Mouse (Mus musculus): ENCODE data around the gene Cckbr. TPM values are rescaled to one million over a fixed set of nuclear protein-coding genes. Genes with fewer than 3 reads are reported as not detected.
"Not testable (repeated sequence)": the region's sequence is repeated elsewhere in the genome, so short reads cannot be mapped to it uniquely, and the experiment has no call there.

Cckbr gene
- total RNA-seq, 2 experiments from 2014 or later = not detected

- ATAC-seq (replicated peaks; ENCODE audit: poor library complexity) = no peak
Measured at GRCm38 (mm10) chr7:105434798-105435197, 9.3 kb downstream of the Cckbr start.

GRCm38 (mm10) chr7:105437979-105438772 lies 12.6 kb downstream of the Cckbr start:
- no peak for ATAC-seq (replicated peaks; ENCODE audit: poor library complexity)

GRCm38 (mm10) chr7:105441426-105441825 lies 15.9 kb downstream of the Cckbr start:
- no peak for ATAC-seq (replicated peaks; ENCODE audit: poor library complexity)

GRCm38 (mm10) chr7:105445076-105445475 lies 19.5 kb downstream of the Cckbr start:
- ATAC-seq (replicated peaks; ENCODE audit: poor library complexity) = no peak

- ATAC-seq (replicated peaks; ENCODE audit: poor library complexity) = not testable (repeated sequence)
Measured at GRCm38 (mm10) chr7:105453345-105453744, 27.8 kb downstream of the Cckbr start.

GRCm38 (mm10) chr7:105458546-105458945 lies 33.0 kb downstream of the Cckbr start:
- no peak for ATAC-seq (replicated peaks; ENCODE audit: poor library complexity)

GRCm38 (mm10) chr7:105465505-105465904 lies 40.0 kb downstream of the Cckbr start:
- not testable (repeated sequence) for ATAC-seq (replicated peaks; ENCODE audit: poor library complexity)

- no peak for ATAC-seq (replicated peaks; ENCODE audit: poor library complexity)
Measured at GRCm38 (mm10) chr7:105472607-105473006, 47.1 kb downstream of the Cckbr start.

- no peak for ATAC-seq (replicated peaks; ENCODE audit: poor library complexity)
Measured at GRCm38 (mm10) chr7:105474771-105475315, 49.3 kb downstream of the Cckbr start.

GRCm38 (mm10) chr7:105475396-105475949 lies 49.9 kb downstream of the Cckbr start:
- peak; percentile 40 for ATAC-seq (replicated peaks; ENCODE audit: poor library complexity)

- no peak for ATAC-seq (replicated peaks; ENCODE audit: poor library complexity)
Measured at GRCm38 (mm10) chr7:105476683-105477432, 51.3 kb downstream of the Cckbr start.

- ATAC-seq (replicated peaks; ENCODE audit: poor library complexity) = no peak
Measured at GRCm38 (mm10) chr7:105477433-105477700, 51.8 kb downstream of the Cckbr start.

- peak; percentile 87 for ATAC-seq (replicated peaks; ENCODE audit: poor library complexity)
Measured at GRCm38 (mm10) chr7:105477841-105478240, 52.3 kb downstream of the Cckbr start.

- ATAC-seq (replicated peaks; ENCODE audit: poor library complexity) = no peak
Measured at GRCm38 (mm10) chr7:105478344-105478743, 52.8 kb downstream of the Cckbr start.

GRCm38 (mm10) chr7:105479232-105479631 lies 53.7 kb downstream of the Cckbr start:
- ATAC-seq (replicated peaks; ENCODE audit: poor library complexity) = no peak

- no peak for ATAC-seq (replicated peaks; ENCODE audit: poor library complexity)
Measured at GRCm38 (mm10) chr7:105480081-105480480, 54.5 kb downstream of the Cckbr start.

GRCm38 (mm10) chr7:105480561-105481504 lies 55.3 kb downstream of the Cckbr start:
- no peak for ATAC-seq (replicated peaks; ENCODE audit: poor library complexity)

GRCm38 (mm10) chr7:105481505-105482411 lies 56.2 kb downstream of the Cckbr start, which contains the start of gene Cavin3:
Gene Cavin3, minus strand, starts transcription at chr7:105482300.
- ATAC-seq (replicated peaks; ENCODE audit: poor library complexity) = peak; percentile 54

GRCm38 (mm10) chr7:105482426-105482825 lies 56.9 kb downstream of the Cckbr start:
- ATAC-seq (replicated peaks; ENCODE audit: poor library complexity) = no peak
